9 mouse cellular contexts compared by ENCODE assay signal in the genomic region with DNA sequence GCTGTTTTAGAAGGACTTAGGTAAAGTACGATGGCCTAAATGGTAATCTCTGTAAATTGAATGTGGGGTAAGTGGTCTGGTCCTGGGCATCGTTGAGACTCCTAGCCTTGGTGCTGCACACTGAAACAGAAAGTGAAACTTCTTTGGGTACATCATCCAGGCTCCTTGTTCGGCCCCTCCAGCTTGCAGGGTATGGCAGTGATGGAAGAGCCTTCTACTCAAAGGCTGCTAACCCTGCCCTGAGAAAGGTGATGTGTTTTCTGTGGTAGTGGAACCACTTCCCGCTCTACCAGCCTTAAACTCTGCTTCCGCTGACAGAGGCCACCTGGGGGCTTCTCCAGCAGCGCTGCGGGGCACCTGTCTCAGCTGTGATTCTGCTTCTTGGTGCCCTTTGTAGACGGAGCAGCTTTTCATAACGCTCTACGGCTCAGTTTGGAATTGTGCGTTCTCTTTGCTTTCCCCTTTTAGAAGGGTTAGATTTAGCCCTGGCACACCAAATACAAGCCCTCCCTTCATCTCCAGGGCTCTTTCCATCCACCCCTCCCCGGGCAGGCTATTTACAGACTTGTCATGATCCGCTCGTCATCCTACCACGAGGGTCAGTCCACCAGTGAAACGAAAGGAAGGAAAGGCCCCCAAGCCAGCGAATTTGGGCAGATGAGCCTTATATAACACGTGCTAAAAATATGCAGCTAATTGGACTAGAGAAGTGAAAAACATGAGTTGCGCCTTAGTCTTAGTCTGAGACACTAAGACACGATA.
DNase-seq lines count a peak whose midpoint lies in the region; ATAC-seq and TF ChIP-seq lines count a peak whose summit lies in the region.
"Had no signal": no experiment of that assay in that cellular context is flagged by ENCODE, and none has a peak within 500 bp of the region (broad histone marks: within the 10 kb centered on the region; RNA-seq: fewer than 3 reads in every experiment).

No protein-coding gene starts in this region.

- peak; percentile 56 for ATAC-seq in megakaryocyte progenitor cell, adult 5-6 weeks (replicated peaks; ENCODE audit: poor library complexity)
- ATAC-seq in hindbrain, embryonic 16.5 days = no peak

- no peak overlapping the region for H3K9ac ChIP-seq in hindbrain, embryonic 16.5 days (ENCODE audit: low read depth, low read length)
- H3K9ac ChIP-seq: midbrain, embryonic 12.5 days had no signal

- no peak for TF ChIP-seq CTCF in kidney, adult 2 months (conservative IDR thresholded peaks at IDR 0.05; ENCODE audit: insufficient read depth, insufficient read length, low read depth, low read length)

- TF ChIP-seq POLR2A in kidney, adult 2 months (IDR thresholded peaks at IDR 0.05; ENCODE audit: low read depth, low read length) = no peak

- no peaks in the 10 kb centered on the region for H3K36me3 ChIP-seq in kidney, adult 2 months (ENCODE audit: control insufficient read depth, insufficient read depth, low read length)
- no peaks in the 10 kb centered on the region for H3K36me3 ChIP-seq in hindbrain, embryonic 16.5 days (ENCODE audit: control insufficient read depth, insufficient read depth, low read length)
- H3K36me3 ChIP-seq: midbrain, embryonic 12.5 days had no signal

- no peaks in the 10 kb centered on the region for H3K27me3 ChIP-seq in kidney, adult 2 months (replicated peaks; ENCODE audit: control insufficient read depth, insufficient read depth, low read length)
- H3K27me3 ChIP-seq in hindbrain, embryonic 16.5 days (replicated peaks; ENCODE audit: control insufficient read depth, insufficient read depth, low read length) = no peaks in the 10 kb centered on the region
- H3K27me3 ChIP-seq: midbrain, embryonic 12.5 days had no signal

- H3K4me2 ChIP-seq in hindbrain, embryonic 16.5 days (ENCODE audit: low read length) = no peak overlapping the region
- H3K4me2 ChIP-seq: midbrain, embryonic 12.5 days had no signal

- peak overlapping the region; percentile 12; the same call in 1 of the 2 replicates for H3K27ac ChIP-seq in kidney, adult 2 months (ENCODE audit: insufficient read depth, low read depth, low read length)
- no peak overlapping the region for H3K27ac ChIP-seq in hindbrain, embryonic 16.5 days (ENCODE audit: low read depth, low read length)
- H3K27ac ChIP-seq: midbrain, embryonic 12.5 days had no signal

- intact Hi-C loops in heart, postnatal 25 days (cut with DNase I) = no loop called here

- no peaks in the 10 kb centered on the region for H3K9me3 ChIP-seq in hindbrain, embryonic 16.5 days (ENCODE audit: control insufficient read depth, low read length)
- H3K9me3 ChIP-seq: midbrain, embryonic 12.5 days had no signal

- no peak overlapping the region for H3K4me3 ChIP-seq in kidney, adult 2 months (ENCODE audit: insufficient read depth, low read depth, low read length)
- no peak overlapping the region for H3K4me3 ChIP-seq in hindbrain, embryonic 16.5 days (ENCODE audit: low read length)
- H3K4me3 ChIP-seq: midbrain, embryonic 12.5 days had no signal

- WGBS in kidney, adult 2 months = 73% methylated on average over 20 of the region's 20 CpGs
- 83% methylated on average over 20 of the region's 20 CpGs for WGBS in hindbrain, embryonic 16.5 days

- peak; percentile 37 for DNase-seq in kidney, adult 2 months
- DNase-seq in kidney, adult 8-10 months = no peak
- peak; percentile 47 to 55 for DNase-seq in cerebellum, postnatal 14 days
- peak; percentile 24 for DNase-seq in heart, postnatal 25 days (ENCODE audit: low spot score)
- peak; percentile 64 to 73 for DNase-seq in thymus, postnatal 10 days (ENCODE audit: low spot score in 2 of 2)
- DNase-seq in ovary, postnatal 10 days (ENCODE audit: low spot score) = no peak

- H3K4me1 ChIP-seq in kidney, adult 2 months (ENCODE audit: control insufficient read depth, insufficient read depth, low read length) = peaks cover 3% of the 10 kb centered on the region
- H3K4me1 ChIP-seq in hindbrain, embryonic 16.5 days (ENCODE audit: control insufficient read depth, insufficient read depth, low read depth, low read length) = no peaks in the 10 kb centered on the region
- H3K4me1 ChIP-seq: midbrain, embryonic 12.5 days had no signal

Comparison
In these comparisons a context has a peak if more than half of its experiments do, and no peak if none do; other contexts are left out.
1. DNase-seq: peak in kidney, adult 2 months (single experiment), cerebellum, postnatal 14 days (2 of 2), heart, postnatal 25 days (single experiment) and thymus, postnatal 10 days (2 of 2); none in kidney, adult 8-10 months (0 of 2) and ovary, postnatal 10 days (single experiment).